Mouse (Mus musculus): ENCODE data around the gene Gm18596. TPM values are rescaled to one million over a fixed set of nuclear protein-coding genes. Genes with fewer than 3 reads are reported as not detected.
"Not testable (repeated sequence)": the region's sequence is repeated elsewhere in the genome, so short reads cannot be mapped to it uniquely, and the experiment has no call there.

The Gm18596 gene
- total RNA-seq (2022): not detected

DNA sequence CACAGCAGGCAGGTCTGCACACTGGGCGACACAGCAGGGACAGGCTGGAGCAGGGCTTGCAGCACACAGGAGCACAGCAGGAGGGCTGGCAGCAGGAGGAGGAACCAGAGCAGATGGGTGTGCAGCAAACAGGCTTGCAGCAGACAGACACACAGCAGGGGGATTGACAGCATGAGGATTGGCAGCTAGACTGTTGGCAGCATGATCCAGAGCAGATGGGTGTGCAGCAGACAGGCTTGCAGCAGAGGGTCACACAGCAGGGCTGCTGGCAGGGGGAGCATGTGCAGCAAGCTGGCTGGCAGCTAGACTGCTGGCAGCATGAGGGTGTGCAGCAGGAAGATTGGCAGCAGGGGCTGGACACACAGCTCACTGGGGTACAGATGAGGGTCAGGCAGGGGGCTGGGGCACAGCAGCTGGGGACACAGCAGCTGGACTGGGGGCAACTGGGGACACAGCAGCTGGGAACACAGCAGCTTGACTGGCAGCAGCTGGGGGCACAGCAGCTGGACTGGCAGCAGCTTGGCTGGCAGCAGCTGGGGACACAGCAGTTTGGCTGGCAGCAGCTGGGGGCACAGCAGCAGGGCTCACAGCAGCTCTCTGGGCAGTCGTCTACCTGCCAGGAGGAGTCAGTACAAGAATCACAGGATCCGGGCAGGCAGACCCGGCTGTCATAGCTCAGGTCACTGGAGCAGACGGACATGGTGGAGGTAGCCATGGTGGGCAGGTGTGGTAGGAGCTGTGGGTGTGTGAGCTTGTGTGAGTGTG lies at the start of gene Gm18596:
Gene Gm18596 (minus strand): TSS at position 715 of the 765 bp plus-strand sequence.
- DNase-seq (ENCODE audit: low spot score in 2 of 2): not testable (repeated sequence)

DNA sequence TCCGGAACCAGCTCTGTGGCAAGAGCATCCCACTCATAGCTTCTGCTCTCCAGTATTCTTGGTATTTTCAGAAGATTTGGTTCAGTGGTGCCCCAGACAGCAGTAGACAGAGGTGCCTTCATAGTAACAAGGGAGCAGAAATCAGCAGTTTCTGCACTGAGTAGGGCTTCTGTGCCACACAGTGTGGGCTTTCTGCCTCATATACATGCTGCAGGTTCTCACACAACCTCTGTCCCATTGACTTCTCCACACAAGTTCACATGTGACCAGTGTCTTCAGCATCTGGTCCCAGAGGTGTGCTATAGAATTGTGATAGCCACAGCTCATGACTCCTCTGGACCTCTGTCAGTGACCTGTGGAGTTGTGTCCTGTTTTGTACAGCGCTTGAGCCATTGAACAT lies 46.2 kb upstream of the Gm18596 start:
- no peak for DNase-seq (ENCODE audit: low spot score in 2 of 2)

DNA sequence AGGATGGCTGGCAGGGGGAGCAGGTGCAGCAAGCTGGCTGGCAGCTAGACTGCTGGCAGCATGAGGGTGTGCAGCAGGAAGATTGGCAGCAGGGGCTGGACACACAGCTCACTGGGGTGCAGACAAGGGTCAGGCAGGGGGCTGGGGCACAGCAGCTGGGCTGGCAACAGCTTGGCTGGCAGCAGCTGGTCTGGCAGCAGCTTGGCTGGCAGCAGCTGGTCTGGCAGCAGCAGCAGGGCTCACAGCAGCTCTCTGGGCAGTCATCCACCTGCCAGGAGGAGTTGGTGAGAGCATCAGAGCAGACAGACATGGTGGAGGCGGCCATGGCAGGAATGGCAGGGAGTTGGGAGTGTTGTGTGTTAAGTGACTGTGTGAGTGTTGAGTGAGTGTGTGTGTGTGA lies 45.4 kb upstream of the Gm18596 start, which contains the start of gene Gm7137:
Gene Gm7137 (minus strand): TSS at position 325 of the 400 bp plus-strand sequence.
- not testable (repeated sequence) for DNase-seq (ENCODE audit: low spot score in 2 of 2)

DNA sequence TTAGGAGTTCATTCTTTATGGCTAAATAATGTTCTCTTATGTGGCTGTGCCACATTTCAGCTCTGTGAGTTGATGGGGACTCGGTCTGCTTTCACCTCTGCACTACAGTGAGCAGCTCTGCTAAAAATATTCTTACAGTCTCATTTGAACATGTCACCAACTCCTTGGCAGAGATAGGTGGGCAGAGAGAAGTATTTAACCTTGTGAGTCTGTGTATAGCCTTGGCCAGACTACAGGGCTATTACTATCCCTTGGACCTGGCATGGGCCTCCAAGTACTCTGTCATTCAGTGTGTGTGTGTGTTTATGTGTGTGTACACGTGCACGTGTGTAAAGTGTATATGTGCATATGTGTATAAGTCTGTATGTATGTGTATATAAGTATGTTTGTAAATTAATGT lies 41.0 kb upstream of the Gm18596 start:
- DNase-seq (ENCODE audit: low spot score in 2 of 2): not testable (repeated sequence)

DNA sequence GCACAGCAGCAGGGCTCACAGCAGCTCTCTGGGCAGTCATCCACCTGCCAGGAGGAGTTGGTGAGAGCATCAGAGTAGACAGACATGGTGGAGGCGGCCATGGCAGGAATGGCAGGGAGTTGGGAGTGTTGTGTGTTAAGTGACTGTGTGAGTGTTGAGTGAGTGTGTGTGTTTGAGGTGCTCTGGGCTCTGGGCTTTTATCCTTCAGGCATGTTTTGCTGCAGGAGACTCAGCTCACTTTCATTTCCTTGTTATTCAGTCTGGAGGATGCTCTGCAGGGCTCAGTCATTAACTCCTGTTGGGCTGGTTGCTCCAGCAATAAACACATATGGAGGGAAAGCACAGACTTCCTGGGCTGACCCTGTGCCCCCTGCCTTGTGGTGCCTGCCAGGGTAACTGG lies 40.0 kb upstream of the Gm18596 start, which contains the start of gene Gm3250:
Gene Gm3250 (minus strand): TSS at position 101 of the 400 bp plus-strand sequence.
- DNase-seq (ENCODE audit: low spot score in 2 of 2): not testable (repeated sequence)

DNA sequence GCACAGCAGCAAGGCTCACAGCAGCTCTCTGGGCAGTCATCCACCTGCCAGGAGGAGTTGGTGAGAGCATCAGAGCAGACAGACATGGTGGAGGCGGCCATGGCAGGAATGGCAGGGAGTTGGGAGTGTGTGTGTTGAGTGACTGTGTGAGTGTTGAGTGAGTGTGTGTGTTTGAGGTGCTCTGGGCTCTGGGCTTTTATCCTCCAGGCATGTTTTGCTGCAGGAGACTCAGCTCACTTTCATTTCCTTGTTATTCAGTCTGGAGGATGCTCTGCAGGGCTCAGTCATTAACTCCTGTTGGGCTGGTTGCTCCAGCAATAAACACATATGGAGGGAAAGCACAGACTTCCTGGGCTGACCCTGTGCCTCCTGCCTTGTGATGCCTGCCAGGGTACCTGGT lies 34.4 kb upstream of the Gm18596 start, which contains the start of gene Gm7138:
Gene Gm7138 (minus strand): TSS at position 101 of the 400 bp plus-strand sequence.
- not testable (repeated sequence) for DNase-seq (ENCODE audit: low spot score in 2 of 2)

DNA sequence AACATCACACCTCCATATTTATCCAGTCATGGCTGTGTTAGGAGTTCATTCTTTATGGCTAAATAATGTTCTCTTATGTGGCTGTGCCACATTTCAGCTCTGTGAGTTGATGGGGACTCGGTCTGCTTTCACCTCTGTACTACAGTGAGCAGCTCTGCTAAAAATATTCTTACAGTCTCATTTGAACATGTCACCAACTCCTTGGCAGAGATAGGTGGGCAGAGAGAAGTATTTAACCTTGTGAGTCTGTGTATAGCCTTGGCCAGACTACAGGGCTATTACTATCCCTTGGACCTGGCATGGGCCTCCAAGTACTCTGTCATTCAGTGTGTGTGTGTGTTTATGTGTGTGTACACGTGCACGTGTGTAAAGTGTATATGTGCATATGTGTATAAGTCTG lies 29.7 kb upstream of the Gm18596 start:
- not testable (repeated sequence) for DNase-seq (ENCODE audit: low spot score in 2 of 2)

DNA sequence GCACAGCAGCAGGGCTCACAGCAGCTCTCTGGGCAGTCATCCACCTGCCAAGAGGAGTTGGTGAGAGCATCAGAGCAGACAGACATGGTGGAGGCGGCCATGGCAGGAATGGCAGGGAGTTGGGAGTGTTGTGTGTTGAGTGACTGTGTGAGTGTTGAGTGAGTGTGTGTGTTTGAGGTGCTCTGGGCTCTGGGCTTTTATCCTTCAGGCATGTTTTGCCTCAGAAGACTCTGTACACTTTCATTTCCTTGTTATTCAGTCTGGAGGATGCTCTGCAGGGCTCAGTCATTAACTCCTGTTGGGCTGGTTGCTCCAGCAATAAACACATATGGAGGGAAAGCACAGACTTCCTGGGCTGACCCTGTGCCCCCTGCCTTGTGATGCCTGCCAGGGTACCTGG lies 28.8 kb upstream of the Gm18596 start, which contains the start of gene Gm3238:
Gene Gm3238 (minus strand): TSS at position 101 of the 400 bp plus-strand sequence.
- not testable (repeated sequence) for DNase-seq (ENCODE audit: low spot score in 2 of 2)

DNA sequence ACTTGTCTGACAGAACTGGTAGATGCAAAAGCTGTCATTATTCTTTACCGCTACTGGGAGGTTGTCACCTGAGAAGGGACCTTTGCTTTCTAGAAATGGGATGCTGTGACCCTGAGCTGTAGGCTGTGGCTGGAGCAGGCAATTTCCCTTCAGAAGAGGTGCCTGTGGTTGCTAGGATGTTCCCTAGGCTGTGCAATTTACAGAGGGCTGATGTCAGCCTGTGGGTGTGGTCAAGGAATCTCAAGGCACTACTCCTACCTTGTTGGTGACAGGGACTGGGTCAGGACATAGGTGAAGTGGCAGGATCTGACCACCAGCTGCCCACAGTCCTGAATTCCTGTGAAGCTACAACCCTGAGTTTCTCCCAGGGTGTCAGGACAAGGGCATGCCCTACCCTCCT lies 27.3 kb upstream of the Gm18596 start:
- no peak for DNase-seq (ENCODE audit: low spot score in 2 of 2)

DNA sequence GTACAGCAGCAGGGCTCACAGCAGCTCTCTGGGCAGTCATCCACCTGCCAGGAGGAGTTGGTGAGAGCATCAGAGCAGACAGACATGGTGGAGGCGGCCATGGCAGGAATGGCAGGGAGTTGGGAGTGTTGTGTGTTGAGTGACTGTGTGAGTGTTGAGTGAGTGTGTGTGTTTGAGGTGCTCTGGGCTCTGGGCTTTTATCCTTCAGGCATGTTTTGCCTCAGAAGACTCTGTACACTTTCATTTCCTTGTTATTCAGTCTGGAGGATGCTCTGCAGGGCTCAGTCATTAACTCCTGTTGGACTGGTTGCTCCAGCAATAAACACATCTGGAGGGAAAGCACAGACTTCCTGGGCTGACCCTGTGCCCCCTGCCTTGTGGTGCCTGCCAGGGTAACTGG lies 17.1 kb upstream of the Gm18596 start, which contains the start of gene Gm3233:
Gene Gm3233 (minus strand): TSS at position 101 of the 400 bp plus-strand sequence.
- DNase-seq (ENCODE audit: low spot score in 2 of 2): not testable (repeated sequence)

DNA sequence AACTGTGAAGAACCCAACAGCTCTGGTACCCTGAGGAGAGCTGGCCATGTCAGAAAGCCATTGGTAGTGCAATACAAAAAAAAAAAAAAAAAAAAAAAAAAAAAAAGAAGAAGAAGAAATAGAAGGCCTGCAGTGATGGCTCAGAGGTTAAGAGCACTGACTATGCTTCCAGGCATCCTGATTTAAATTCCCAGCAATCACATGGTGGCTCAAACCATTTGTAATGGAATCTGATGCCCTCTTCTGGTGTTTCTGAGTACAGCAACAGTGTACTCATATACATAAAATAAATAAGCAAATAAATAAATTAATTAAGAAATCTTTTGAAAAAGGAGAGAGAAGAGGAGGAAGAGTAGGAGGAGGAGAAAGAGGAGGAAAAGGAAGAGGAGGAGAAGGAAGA lies 11.0 kb upstream of the Gm18596 start:
- DNase-seq (ENCODE audit: low spot score in 2 of 2): no peak

DNA sequence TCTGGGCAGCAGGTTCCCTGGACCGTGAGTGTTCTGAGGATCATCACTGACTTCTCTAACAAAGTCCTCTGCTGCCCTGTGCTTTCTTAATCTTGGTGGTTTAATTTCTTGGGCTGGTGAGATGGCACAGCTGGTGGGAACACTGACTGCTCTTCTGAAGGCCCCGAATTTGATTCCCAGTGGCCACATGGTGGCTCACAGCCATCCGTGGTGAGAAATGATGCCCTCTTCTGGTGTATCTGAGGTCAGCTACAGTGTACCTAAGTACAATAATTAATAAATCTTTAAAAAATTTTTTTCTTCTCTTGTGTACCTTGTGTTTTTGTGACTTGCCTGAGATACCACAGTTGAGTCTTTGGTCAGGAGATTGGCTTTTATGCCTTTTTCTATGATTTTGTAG lies 9.9 kb upstream of the Gm18596 start:
- not testable (repeated sequence) for DNase-seq (ENCODE audit: low spot score in 2 of 2)

DNA sequence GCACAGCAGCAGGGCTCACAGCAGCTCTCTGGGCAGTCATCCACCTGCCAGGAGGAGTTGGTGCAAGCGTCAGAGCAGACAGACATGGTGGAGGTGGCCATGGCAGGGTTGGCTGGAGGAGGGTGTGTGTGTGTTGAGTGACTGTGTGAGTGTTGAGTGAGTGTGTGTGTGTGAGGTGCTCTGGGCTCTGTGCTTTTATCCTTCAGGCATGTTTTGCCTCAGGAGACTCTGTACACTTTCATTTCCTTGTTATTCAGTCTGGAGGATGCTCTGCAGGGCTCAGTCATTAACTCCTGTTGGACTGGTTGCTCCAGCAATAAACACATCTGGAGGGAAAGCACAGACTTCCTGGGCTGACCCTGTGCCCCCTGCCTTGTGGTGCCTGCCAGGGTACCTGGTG lies 8.8 kb upstream of the Gm18596 start, which contains the start of gene Gm9736:
Gene Gm9736 (minus strand): TSS at position 101 of the 400 bp plus-strand sequence.
- not testable (repeated sequence) for DNase-seq (ENCODE audit: low spot score in 2 of 2)

DNA sequence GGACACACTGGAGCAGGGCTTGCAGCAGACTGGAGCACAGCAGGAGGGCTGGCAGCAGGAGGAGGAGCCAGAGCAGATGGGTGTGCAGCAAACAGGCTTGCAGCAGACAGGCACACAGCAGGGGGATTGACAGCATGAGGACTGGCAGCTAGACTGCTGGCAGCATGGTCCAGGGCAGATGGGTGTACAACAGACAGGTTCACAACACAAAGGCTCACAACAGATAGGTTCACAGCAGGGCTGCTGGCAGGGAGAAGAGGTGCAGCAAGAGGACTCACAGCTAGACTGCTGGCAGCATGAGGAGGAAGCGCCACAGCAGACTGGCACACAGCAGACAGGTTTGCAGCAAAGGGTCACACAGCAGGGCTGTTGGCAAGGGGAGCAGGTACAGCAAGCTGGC lies 8.2 kb upstream of the Gm18596 start:
- DNase-seq (ENCODE audit: low spot score in 2 of 2): not testable (repeated sequence)

DNA sequence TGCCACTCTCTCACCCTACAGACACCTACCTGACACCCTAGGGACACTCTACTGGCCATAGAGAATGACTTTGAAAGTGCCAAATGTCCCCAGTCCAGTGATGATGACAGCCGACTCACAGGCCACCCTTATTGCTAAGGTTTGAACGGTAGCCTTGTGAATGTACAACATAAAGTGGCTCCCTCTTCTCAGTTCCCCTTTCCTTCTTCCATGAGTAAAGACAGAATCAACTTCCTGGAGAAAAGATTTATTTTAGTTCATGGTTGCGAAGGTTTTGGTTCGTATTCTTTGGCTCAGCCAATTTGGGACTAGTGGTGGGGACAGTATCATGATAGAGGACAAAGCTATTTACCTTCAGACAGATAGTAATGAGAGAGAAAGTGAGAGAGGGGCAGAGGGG lies 3.5 kb downstream of the Gm18596 start:
- no peak for DNase-seq (ENCODE audit: low spot score in 2 of 2)

DNA sequence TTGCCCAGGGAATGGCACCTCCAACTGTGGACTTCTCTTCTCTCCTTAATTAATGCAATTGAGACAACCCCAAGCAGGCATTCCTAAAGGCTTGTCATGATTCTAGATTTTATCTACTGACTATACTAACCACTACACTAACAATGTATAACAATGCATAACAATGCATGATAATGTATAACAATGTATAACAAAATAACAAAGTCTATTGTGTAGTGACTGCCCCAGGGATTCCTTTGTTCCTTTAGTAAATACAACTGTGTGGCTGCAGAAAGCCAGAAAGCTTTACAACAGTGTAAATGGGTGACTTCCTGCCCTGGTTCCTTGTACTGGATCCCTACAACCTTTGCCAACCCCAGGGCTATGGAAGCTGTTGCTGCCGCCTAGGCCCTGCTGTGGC lies 6.5 kb downstream of the Gm18596 start:
- DNase-seq (ENCODE audit: low spot score in 2 of 2): no peak

DNA sequence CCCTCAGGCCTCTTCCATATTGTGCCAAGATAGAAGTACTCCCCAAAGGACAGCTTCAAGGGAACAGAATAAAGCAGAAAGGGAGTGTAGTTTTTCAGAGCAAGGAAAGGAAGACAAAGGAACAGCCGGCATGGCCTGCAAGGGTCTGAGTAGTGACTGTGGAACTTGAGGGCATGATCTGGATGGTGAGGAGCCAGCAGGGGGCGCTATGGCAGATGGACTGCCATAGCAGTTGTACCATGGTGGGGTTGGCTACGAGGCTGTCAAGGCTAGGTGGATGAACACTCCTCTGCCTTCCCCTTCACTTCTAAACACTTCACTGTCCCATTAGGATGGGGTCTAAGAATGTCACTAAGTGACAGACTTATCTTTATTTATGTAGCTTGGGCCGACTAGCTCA lies 13.2 kb downstream of the Gm18596 start:
- no peak for DNase-seq (ENCODE audit: low spot score in 2 of 2)

DNA sequence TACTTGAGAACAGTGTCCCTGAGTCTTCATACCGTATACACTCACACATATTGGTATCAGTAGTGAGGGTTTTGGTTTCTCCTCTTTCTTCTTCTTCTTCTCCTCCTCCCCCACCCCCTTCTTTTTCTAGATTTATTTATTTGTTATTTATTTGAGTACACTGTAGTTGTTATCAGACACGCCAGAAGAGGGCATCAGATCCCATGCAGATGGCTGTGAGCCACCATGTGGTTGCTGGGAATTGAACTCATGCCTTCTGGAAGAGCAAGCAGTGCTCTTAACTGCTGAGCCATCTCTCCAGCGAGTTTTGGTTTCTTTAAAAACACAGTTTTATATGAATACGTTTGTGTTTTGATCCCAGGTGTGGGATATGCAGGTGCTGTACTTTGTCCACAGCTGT lies 14.2 kb downstream of the Gm18596 start:
- DNase-seq (ENCODE audit: low spot score in 2 of 2): no peak

DNA sequence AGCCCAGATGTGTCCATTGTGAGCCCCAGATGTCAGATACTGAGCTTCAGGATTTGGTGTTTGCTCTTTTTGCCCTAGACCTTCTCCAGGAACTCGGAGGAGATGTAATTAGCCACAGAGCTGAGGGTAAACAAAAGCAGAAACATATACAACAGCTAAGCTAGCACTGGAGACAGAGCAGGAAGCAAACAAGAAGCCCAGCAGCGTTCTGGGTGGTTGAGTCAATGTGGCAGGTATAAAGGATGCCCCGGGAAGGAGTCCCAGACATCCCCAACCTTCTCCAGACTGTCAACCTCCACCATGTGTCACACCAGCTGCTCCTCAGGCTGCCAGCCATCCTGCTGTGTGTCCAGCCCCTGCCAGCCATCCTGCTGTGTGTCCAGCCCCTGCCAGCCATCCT lies 16.3 kb downstream of the Gm18596 start, which contains the start of gene Gm10100:
Gene Gm10100 (plus strand): TSS at position 301 of the 400 bp plus-strand sequence.
- DNase-seq (ENCODE audit: low spot score in 2 of 2): no peak

DNA sequence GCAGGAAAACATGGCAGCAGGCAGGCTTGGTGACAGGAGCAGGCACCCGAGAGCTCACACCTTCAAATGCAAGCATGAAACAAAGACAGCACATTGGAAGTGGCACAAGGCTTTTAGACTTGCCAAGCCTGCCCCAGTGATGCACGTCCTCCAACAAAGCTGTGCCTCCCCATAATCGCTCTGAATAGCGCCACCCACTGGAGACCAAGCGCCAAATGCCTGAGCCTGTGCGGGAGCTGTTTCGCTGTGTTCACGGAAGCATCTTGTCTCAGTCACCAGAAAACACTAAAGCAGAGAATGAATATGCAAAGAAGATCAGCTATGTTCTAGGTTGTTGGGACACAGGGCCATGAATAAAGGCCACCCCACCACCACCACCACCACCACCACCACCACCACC lies 17.6 kb downstream of the Gm18596 start:
- no peak for DNase-seq (ENCODE audit: low spot score in 2 of 2)

DNA sequence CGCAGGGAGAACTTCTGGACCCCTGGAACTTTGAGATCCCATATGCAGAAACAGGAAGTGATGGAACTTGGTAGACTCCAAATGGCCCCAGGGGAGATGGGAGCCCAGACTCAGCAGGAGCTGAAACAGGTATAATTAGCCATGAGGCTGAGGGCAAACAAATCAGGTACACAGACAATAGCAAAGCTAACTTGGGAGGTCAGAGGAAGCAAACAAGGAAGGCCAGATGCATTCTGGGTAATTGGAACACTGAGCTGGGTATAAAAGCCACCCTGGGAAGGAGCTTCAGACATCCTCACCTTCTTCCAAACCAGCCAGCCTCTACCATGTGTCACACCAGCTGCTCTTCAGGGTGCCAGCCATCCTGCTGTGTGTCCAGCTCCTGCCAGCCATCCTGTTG lies 22.1 kb downstream of the Gm18596 start, which contains the start of gene Krtap12-1:
Gene Krtap12-1 (plus strand): TSS at position 301 of the 400 bp plus-strand sequence.
- DNase-seq (ENCODE audit: low spot score in 2 of 2): not testable (repeated sequence)

DNA sequence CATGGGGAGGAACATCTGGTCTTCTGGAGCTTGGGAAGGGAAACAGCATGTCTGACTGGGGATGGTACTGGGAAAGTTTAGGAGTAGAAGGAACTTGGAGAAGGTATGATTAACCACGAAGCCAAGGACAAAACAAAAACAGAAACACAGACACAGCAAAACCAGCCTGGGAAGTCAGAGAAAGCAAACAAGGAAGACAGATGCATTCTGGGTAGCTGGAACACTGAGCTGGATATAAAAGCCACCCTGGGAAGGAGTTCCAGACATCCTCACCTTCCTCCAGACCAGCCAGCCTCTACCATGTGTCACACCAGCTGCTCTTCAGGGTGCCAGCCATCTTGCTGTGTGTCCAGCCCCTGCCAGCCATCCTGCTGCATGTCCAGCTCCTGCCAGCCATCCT lies 26.9 kb downstream of the Gm18596 start, which contains the start of gene Gm10142:
Gene Gm10142 (plus strand): TSS at position 301 of the 400 bp plus-strand sequence.
- no peak for DNase-seq (ENCODE audit: low spot score in 2 of 2)

Measured in gastrocnemius, adult 8-10 months (tissue).